Comparison of ENCODE assay signal across 12 mouse cellular contexts in the genomic region with DNA sequence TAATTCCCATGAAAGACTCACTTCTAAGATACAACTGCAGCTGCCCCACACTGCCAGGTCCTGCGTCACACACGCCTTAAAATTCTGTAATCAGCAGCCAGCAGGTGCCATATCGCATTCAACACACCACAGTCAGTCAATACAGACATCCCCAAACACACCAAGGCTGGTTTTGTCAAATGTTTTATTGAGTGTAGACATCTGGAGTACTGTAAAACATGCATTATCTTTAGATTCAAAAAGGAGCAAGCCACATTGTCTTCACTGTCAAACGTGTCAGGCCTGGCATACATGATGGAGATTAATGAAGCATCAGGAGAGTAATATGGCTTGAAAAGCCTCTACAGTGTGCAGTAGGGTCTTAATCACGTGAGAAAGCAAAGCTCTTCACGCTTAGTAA.
DNase-seq lines count a peak whose midpoint lies in the region; ATAC-seq and TF ChIP-seq lines count a peak whose summit lies in the region.
"Had no signal": no experiment of that assay in that cellular context is flagged by ENCODE, and none has a peak within 500 bp of the region (broad histone marks: within the 10 kb centered on the region; RNA-seq: fewer than 3 reads in every experiment).

No protein-coding gene starts in this region.

- H3K27me3 ChIP-seq in intestine, embryonic 15.5 days (replicated peaks), result no peaks in the 10 kb centered on the region
- H3K27me3 ChIP-seq in intestine, postnatal 0 days (replicated peaks; ENCODE audit: control insufficient read depth, insufficient read depth, low read length), result no peaks in the 10 kb centered on the region
- H3K27me3 ChIP-seq in liver, embryonic 12.5 days (replicated peaks), result no peaks in the 10 kb centered on the region

- H3K9ac ChIP-seq in intestine, embryonic 15.5 days, result no peak overlapping the region
- no peak overlapping the region for H3K9ac ChIP-seq in intestine, postnatal 0 days (ENCODE audit: low read depth, low read length)
- H3K9ac ChIP-seq in liver, embryonic 12.5 days, result peak overlapping the region; percentile 43; the same call in 1 of the 2 replicates

- DNase-seq in c-Kit-negative CD71-positive TER-119-positive erythroid progenitor cells, embryonic 14.5 days (ENCODE audit: low read depth, low spot score), result peak; percentile 92
- peak; percentile 63 to 73 for DNase-seq in spleen, postnatal 14 days (ENCODE audit: low spot score in 2 of 2)
- no peak for DNase-seq in left cerebral cortex, postnatal 36 days (ENCODE audit: low spot score in 2 of 2)
- no peak for DNase-seq in kidney, adult 11 months
- DNase-seq in gastrocnemius, adult 2 months, result no peak
- DNase-seq: cerebellum, postnatal 36 days; kidney, adult 8-10 months; lung, postnatal 14 days had no signal

- ATAC-seq in intestine, embryonic 15.5 days, result peak; percentile 67; the same call in 1 of the 2 replicates
- no peak for ATAC-seq in intestine, postnatal 0 days
- peak; percentile 99 for ATAC-seq in liver, embryonic 12.5 days
- ATAC-seq: CD4-positive, CD25-positive, alpha-beta regulatory T cell, adult 4 months had no signal

- H3K9me3 ChIP-seq in intestine, embryonic 15.5 days, result no peaks in the 10 kb centered on the region
- no peaks in the 10 kb centered on the region for H3K9me3 ChIP-seq in intestine, postnatal 0 days (ENCODE audit: control insufficient read depth)
- no peaks in the 10 kb centered on the region for H3K9me3 ChIP-seq in liver, embryonic 12.5 days (replicated peaks)

- H3K4me2 ChIP-seq in intestine, embryonic 15.5 days (replicated peaks), result no peak overlapping the region
- no peak overlapping the region for H3K4me2 ChIP-seq in intestine, postnatal 0 days (replicated peaks; ENCODE audit: low read depth)
- peak overlapping the region; percentile 54 for H3K4me2 ChIP-seq in liver, embryonic 12.5 days

- no peak overlapping the region for H3K27ac ChIP-seq in intestine, embryonic 15.5 days
- no peak overlapping the region for H3K27ac ChIP-seq in intestine, postnatal 0 days (ENCODE audit: low read depth, low read length)
- H3K27ac ChIP-seq in liver, embryonic 12.5 days, result peak overlapping the region; percentile 96
- no peak overlapping the region for H3K27ac ChIP-seq in gastrocnemius, adult 2 months

- H3K36me3 ChIP-seq in intestine, embryonic 15.5 days, result no peaks in the 10 kb centered on the region
- no peaks in the 10 kb centered on the region for H3K36me3 ChIP-seq in intestine, postnatal 0 days (ENCODE audit: control insufficient read depth, insufficient read depth)
- H3K36me3 ChIP-seq in liver, embryonic 12.5 days, result peaks cover 12% of the 10 kb centered on the region; the same call in 1 of the 2 replicates

- intact Hi-C loops in left cerebral cortex, postnatal 36 days (cut with DNase I), result no loop called here
- intact Hi-C loops in gastrocnemius, adult 2 months (cut with DNase I), result no loop called here

- 0 out of 2 replicates have a peak, but pooled peaks cover 5% of the 10 kb centered on the region for H3K4me1 ChIP-seq in intestine, embryonic 15.5 days (replicated peaks)
- H3K4me1 ChIP-seq in intestine, postnatal 0 days (replicated peaks; ENCODE audit: control insufficient read depth, insufficient read depth, low read length), result no peaks in the 10 kb centered on the region; the same call in 1 of the 2 replicates
- H3K4me1 ChIP-seq in liver, embryonic 12.5 days, result peaks cover 58% of the 10 kb centered on the region

- WGBS in intestine, embryonic 15.5 days, result 80% methylated on average over 6 of the region's 6 CpGs
- 86% methylated on average over 6 of the region's 6 CpGs for WGBS in intestine, postnatal 0 days
- 43% methylated on average over 6 of the region's 6 CpGs for WGBS in liver, embryonic 12.5 days (ENCODE audit: insufficient replicate concordance)

- TF ChIP-seq CTCF in intestine, postnatal 0 days (IDR thresholded peaks at IDR 0.05; ENCODE audit: low read depth), result no peak
- TF ChIP-seq CTCF in gastrocnemius, adult 2 months (IDR thresholded peaks at IDR 0.05), result no peak

- no peak overlapping the region for H3K4me3 ChIP-seq in intestine, embryonic 15.5 days (replicated peaks)
- H3K4me3 ChIP-seq in intestine, postnatal 0 days (ENCODE audit: low read depth, low read length), result no peak overlapping the region
- no peak overlapping the region for H3K4me3 ChIP-seq in liver, embryonic 12.5 days
- H3K4me3 ChIP-seq in gastrocnemius, adult 2 months, result no peak overlapping the region

Comparison
In these comparisons a context has a peak if more than half of its experiments do, and no peak if none do; other contexts are left out.
1. DNase-seq: peak in c-Kit-negative CD71-positive TER-119-positive erythroid progenitor cells, embryonic 14.5 days (single experiment) and spleen, postnatal 14 days (2 of 2); none in left cerebral cortex, postnatal 36 days (0 of 2), kidney, adult 11 months (single experiment) and gastrocnemius, adult 2 months (single experiment).